Mouse (Mus musculus) olfactory bulb, adult 2 months (tissue): ENCODE measurements at regions not wholly inside any gene's neighbourhood (a gene's known extent, or its start where the extent isn't known, plus 50 kb on each side); places are given as distances from the start of the nearest gene placed in this dataset.

Experiments
- H3K27ac ChIP-seq: fragments of 200-500 bp; 2 replicates; pipeline ENCODE4 v1.5.1; 2012; ENCODE audit warnings: low read depth, low read length; ENCODE audit not compliant: insufficient read depth
- H3K4me1 ChIP-seq: fragments of 200-500 bp; 2 replicates; pipeline ENCODE4 v1.6.1; 2012; ENCODE audit warnings: low read length; ENCODE audit not compliant: control insufficient read depth, insufficient read depth
- H3K4me3 ChIP-seq: fragments of 200-500 bp; 2 replicates; pipeline ENCODE4 v1.5.1; 2012; ENCODE audit warnings: mild to moderate bottlenecking, low read depth, low read length, moderate library complexity; ENCODE audit not compliant: insufficient read depth
- CTCF ChIP-seq: fragments of 200-500 bp; IDR thresholded peaks from 2 replicates; pipeline ENCODE4 v1.5.1; 2012; ENCODE audit warnings: low read depth, mild to moderate bottlenecking, low read length, moderate library complexity; ENCODE audit not compliant: insufficient read depth
- POLR2A ChIP-seq: fragments of 200-500 bp; IDR thresholded peaks from 2 replicates; pipeline ENCODE4 v1.6.1; 2012; ENCODE audit warnings: mild to moderate bottlenecking, low read depth, low read length, moderate library complexity; ENCODE audit not compliant: insufficient read depth
- WGBS: fragments of 180-500 bp; shearing (Covaris S2); methylation state at CpG from one replicate; pipeline ENCODE4 v1.1.7; 2018; 5-methylcytosine and 5-hydroxymethylcytosine counted together

DNA sequence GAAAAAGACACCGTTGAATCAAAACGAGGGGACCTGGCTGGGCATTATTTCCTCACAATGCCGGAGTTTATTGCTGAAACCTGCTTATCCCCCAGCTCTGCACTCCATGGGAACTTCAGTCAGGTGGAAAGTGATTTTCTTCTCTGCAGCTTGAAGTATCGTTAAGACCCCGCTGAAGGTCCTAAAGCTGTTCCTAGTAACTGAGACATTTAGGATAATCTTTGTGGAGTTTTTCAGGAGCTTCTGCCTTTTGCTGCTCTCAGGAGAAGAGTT, 185.0 kb upstream of the Sp8 start:
- no peak overlapping the region for H3K4me3 ChIP-seq
- WGBS = 15% methylated on average over 5 of the region's 5 CpGs
- no peaks in the 10 kb centered on the region for H3K4me1 ChIP-seq
- H3K27ac ChIP-seq = no peak overlapping the region
- TF ChIP-seq POLR2A (no peak), CTCF (no peak)

DNA sequence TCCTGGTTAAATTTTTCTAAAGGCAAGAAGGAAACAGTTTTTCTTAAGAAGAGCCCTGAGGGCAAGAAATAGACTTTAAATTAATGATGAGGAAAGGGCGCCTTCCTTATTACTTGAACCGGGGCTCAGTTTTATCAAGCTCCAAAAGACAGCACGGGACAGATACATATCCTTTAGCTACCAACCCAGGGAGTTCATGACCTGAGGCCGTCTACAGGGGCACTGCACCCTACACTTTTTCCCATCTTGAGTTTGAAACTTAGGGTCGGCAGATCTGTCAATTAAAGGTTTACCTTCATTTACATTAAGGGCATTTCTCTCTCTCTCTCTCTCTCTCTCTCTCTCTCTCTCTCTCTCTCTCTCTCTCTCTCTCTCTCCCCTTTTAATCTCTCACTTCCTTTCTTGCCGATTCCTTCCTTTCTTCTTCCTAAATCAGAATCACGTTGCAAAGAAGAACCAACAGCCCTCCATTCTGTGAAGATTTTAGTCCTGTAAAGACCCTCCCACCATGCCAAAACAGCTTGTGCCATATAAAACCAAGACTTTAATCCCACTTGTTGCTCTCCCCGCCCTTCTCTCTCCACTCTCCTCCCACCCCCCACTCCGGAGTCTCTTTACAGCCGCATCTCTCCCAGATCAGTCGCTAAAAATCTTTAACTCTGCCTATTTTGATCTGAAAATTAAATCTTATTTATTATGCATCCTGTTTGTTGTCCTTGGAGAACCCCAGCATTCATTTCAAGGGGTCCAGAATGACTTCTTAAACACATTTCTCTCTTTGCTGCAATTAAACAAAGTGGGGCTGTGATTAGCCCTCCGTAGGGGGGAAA, 185.5 kb upstream of the Sp8 start:
- no peak overlapping the region for H3K27ac ChIP-seq
- no peak overlapping the region for H3K4me3 ChIP-seq
- TF ChIP-seq POLR2A (no peak), CTCF (no peak)
- H3K4me1 ChIP-seq = no peaks in the 10 kb centered on the region
- 27% methylated on average over 12 of the region's 12 CpGs for WGBS

DNA sequence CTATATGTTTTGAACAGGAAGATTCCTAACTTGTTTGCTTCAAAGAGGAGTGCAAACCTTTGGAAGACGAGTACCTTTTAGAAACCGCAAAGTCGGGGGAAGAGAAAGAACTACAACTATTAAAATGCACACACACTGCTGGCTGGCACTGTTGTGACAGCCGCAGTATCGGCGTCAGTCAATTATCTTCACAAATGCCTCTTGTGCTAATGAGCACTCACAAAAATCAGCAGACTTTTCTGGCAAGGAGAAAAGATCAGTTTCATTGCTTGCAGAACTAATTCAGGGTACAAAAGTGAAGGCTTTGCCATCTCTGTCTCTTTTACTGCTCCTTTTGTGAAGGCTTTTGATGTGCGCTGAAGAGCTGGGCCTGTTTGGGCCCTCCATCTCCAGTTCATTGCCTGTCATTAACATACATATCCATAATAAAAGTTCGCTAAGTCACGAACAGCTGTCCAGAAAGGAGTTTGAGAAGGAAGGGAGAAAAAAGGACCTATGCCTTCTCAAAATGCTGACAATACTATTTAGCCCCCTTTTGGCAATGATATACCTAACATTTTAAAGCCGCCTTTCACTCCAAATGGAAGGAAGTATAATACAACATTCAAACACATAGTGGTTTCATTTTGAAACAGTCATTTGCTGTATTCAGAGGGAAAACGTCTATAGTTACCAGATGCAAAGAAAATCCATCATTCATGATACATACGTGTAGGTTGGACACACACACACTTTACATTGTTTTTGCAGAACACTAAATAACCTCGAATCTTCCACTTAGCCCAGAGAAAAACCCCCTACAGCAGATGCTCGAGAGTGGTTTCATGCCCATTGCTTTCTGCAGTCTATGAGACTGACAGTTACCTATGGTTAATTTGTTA, 186.6 kb upstream of the Sp8 start:
- no peaks in the 10 kb centered on the region for H3K4me1 ChIP-seq
- H3K27ac ChIP-seq = no peak overlapping the region
- TF ChIP-seq CTCF (no peak), POLR2A (no peak)
- no peak overlapping the region for H3K4me3 ChIP-seq
- 62% methylated on average over 14 of the region's 14 CpGs for WGBS

DNA sequence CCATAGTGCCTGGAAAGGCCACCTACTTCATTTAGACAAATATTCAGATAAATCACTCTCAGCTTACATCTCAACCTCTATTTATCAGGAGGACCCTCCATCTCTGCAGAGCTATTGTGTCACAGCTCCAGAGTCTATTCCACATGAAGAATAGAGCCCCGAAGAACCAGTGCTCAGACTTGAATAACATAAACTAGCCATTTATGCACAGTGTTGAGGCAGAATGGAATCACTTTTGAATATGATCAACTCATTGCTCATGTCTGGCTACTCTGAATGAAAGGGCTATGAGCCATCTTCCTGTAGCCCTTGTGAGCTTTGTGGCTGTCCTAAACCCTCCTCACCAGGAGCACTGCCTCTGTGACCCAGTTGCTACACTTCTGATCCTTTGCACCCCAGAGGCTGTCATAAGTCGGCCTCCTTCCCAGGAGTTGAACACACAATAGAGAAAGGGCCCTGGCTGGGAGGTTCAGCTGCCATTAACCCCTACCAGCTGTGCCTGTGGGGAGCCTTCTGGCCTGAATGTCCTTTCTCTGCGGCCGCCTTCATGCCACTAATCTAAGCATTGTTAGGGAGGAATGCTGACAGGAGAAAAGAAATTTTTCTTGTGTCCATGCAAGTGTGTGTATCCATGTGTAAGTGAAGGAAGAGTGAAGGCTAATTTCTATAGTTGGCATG, 195.5 kb upstream of the Sp8 start:
- Histone ChIP-seq H3K27ac (no peak overlapping the region), H3K4me1 (no peaks in the 10 kb centered on the region), H3K4me3 (no peak overlapping the region)
- WGBS = 50% methylated on average over 4 of the region's 4 CpGs
- no peak for TF ChIP-seq POLR2A
- TF ChIP-seq CTCF = no peak

DNA sequence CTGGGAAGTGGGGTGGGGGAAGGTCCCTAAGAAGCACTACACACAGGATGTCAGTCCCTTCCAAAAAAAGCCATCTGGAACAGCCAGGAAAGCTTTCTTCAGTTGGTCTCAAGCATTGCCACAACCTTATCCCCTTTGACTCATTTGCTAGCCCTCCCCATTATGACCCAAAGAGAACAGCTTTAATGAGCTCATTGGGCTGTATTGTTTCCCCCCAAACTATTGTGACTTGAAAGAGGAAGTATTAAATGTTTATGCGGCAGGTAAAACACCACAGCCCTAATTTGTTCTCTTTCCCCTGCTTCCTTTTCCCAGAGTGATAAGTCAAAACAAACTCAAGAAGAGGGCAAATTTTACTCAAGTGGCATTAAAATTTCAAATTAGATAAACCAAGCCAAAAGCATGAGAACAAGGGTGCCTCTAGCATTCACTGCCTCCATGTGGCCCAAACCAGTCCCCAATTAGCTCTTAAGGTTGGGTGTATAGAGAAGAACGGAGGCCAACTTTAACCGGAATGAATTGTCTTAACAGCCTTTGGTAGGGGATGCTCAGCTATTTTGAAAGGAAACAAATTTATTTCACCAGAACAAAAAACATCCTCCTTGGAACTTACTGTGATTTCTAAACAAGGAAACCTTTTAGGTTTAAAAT, 196.7 kb upstream of the Sp8 start:
- no peaks in the 10 kb centered on the region for H3K4me1 ChIP-seq
- H3K4me3 ChIP-seq = no peak overlapping the region
- TF ChIP-seq CTCF (no peak), POLR2A (no peak)
- 59% methylated on average over 3 of the region's 3 CpGs for WGBS
- no peak overlapping the region for H3K27ac ChIP-seq

DNA sequence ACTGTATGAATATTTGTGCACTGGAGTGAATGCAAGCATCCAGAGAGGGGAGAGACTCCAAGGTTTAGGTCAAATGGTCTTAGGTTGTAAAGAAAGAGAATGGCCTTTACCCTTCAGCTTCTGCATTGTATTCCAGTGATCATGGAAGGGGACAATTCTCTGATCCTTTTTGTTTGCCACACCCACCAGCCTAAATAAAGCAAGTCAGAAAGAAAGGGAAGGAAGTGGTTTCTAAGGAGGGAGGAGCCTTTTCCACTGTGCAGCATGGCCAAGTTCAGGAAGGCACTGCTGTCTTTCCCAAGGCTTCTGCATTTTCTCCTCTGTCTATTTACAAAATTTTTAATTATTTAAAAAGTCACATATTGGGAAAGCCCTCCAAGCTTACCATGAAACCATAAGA, 197.5 kb upstream of the Sp8 start:
- TF ChIP-seq CTCF (no peak), POLR2A (no peak)
- H3K4me1 ChIP-seq = no peaks in the 10 kb centered on the region
- no peak overlapping the region for H3K4me3 ChIP-seq
- no peak overlapping the region for H3K27ac ChIP-seq

DNA sequence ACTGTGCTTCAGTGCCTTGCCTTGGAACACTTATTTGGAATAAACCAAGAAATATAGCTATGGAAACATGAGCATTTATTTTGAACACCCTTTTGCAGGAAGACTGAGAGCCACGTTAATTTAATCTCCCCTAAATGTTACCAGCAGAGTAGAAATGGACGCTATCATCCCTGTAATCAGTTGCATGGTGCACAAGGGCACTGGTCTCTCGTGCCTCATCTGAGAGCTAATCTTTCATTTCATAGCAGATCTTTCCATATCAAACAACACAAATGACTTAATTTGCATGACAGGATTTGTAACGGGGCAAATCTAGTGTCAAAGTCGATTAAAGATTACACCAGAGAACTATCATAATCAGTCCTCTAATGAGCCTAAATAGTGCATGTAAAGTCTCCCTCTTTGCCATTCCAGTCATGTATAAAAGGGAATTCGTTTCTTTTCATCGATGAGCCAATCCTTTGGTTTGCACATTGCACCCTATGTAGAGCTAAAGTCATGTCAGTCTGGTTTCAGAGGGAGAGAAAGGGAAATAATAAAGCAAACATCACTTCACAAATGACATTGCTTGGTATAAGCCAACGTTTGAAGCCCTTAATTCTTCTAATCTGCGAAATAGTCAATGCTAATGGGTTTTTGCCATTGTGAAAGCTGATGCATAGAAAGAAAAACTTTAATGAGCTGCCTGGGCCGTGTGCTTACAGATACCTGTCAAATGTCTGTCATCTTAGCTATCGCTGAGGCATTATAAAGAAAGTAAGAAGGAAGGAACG, 198.7 kb upstream of the Sp8 start:
- WGBS = 54% methylated on average over 12 of the region's 12 CpGs
- H3K27ac ChIP-seq = no peak overlapping the region

DNA sequence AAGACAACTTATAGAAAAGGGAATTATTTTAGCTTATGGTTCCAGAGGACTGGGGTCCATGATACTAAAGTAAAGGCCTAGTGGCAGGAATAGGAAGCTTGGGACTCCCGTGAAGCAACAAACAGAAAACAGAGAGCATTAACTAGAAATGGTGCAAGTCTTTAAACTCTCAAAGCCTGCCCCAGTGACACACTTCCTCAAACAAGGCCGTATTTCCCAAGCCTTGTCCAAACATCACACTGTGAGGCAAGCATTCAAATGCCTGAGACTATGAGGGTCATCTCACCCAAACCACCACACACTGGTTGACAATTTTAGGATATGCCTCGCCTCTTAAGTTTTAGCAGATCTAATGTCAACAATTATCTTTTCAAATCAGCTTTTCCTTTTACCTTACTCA, 205.2 kb upstream of the Sp8 start:
- TF ChIP-seq POLR2A (no peak), CTCF (no peak)
- Histone ChIP-seq H3K4me3 (no peak overlapping the region), H3K27ac (no peak overlapping the region), H3K4me1 (no peaks in the 10 kb centered on the region)
- WGBS = 86% methylated on average over 3 of the region's 3 CpGs

More for the DNA sequence above, 198.7 kb upstream of the Sp8 start:
- no peak overlapping the region for H3K4me3 ChIP-seq
- TF ChIP-seq CTCF = no peak
- no peak for TF ChIP-seq POLR2A
- no peaks in the 10 kb centered on the region for H3K4me1 ChIP-seq
